Mouse (Mus musculus) cerebellum, postnatal 10 days (tissue): ENCODE data around the gene Rev3l.

Experiments used
- DNase-seq, 2 experiments: peaks; one replicate each; pipeline ENCODE4 v3.0.0; 2021; ENCODE audit warnings: mixed read lengths in 2 of 2

Rev3l gene

DNA sequence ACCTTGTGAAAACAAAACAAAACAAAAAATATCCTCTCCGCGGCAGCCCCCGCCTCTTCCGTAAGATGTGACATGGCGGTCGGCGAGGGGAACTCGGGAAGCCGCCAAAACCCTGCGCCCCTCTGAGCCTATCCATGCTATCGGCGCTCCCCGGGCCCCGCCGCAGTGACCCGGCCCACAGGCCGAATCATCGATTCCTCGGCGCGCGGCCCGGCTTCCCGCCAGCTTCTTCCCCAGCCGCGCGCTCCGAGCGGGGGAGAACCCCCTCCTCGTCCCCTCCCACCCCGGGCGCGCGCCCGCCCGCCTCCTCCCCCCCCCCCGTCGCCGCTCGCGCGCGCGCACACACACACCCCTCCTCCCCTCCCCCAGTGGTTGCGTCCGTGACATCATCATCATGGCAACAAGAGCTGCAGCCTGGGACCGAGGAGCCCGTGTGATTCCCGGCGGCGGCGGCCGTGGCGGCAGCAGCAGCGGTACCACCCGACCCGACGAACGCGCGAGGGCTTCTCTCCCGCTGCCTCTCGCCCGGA lies at the start of gene Rev3l:
TSS of gene Rev3l (plus strand) at position 383 of the 530 bp plus-strand sequence.
- DNase-seq = peak; percentile 98

DNA sequence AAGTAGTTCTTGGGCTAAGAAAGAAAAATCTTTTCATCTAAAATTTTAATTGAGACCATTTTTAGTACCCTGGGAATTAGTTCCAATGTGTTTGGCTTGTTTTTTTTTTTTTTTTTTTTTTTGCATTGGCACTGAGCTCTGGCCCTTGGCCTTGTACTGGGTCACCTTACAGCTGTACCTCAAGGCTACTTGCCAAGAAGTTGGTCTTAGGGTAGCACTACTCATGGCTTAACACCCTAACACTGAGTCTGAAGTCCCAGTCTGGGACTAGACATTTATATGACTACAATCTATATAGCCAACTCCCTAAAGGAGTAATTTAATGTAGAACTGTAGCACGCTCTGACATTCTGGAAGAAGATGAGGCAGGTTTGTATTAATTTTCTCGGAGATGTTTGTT lies 49.4 kb upstream of the Rev3l start:
- no peak for DNase-seq

DNA sequence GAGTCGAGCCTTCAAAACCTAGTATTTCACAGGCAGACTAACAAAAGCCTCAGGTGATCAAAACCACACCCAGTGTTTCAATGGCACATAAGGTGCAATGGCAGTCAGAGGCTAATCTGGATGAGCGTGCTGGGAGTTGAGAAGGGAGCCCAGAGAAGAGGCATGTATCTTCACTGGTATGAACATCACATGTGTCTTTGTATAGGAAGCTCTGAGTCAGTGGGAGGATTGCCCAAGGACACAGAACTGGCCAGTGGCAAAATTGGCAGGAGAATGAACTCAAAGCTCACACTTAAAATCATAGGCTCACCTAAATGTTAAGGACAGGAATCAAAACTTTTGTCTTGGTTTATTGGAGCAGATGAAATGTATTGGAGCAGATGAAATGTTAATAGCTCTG lies 48.4 kb upstream of the Rev3l start:
- DNase-seq = no peak

DNA sequence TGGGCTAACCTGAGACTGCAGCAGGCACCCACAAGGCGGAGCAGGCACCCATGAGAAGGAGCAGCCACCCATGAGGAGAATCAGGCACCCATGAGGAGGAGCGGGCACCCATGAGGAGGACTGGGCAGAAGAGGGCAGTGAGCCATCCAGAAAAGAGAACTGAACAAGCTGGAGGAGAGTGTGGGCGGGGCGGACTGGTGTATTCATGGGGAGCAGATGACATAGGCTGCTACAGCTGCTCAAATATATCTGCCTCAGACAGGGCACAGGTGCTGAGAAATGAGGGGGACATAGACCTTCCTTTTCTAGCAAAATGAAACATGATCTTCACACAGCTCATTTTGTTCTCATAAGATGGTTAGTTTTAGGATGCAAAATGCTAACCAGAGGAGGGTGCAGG lies 45.1 kb upstream of the Rev3l start:
- DNase-seq = no peak

DNA sequence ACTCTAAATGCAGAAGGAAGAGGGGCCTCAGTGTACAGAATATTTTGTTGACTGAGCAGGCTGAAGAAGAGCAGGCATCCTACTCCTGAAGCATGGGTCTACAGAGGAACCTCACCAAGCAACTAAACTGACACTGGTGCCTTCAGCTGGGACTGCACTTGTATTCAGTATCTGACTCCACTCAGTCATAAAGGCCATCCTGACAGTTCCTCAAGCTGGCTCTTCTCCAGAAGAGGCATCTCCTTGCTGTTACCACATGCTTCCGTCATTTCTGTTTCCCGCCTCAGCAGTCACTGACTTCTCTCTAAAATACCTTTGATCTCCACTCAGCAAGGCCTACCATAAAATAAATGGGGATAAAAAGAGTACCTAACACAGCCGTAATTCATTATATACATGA lies 44.1 kb upstream of the Rev3l start:
- DNase-seq = peak; percentile 68 to 76

DNA sequence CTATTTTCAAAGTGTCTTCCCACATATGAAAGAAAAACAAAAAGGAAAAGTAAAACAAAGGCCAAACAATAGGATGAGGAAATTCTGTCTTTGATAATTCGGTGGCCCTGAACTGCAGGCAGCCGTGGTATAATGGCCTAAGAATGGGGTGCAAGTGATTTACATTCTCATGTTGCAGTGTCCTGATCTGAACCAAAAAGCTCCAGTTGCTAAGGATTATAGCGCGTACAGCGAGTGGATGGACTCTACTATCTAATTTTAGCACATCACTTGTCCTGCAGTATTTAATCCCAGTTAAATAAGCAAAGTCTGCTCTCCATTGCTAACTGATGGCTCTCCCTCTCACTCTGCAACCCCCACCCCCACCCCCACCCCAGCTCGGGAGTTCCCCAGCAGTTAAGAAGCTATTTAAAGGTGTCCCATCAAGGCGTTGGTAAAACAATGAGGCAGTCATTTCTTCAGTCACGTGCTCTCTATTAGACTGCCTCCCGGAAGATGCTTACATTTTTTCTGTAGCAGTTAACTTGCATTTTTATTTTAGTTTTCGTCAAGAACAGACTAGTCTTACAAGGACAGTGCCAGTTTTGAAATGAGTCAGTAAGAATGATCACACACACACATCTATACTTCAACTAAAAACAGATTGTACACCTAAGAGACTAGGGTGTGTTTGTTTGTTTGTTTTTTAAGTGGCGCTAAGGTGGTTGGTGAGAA lies 40.4 kb upstream of the Rev3l start:
- DNase-seq = no peak

DNA sequence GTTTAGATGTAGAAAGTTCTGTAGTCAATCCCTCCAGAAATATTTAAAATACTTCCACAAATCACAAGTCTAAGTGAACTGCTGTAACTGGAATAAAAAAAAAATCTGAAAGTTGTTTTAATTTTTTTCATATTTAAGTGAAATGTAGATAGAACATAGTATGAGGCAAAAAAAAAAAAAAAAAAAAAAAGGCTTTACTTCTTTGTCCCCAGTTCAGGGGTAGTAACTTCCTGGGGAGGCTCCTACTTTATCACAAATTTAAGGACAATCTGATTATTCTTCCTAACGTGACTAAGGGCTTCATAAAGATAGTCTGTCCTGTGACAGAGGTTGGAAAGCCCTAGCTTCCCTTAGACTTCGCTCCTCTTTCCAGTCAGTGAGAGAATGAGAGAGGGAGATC lies 39.8 kb upstream of the Rev3l start:
- no peak for DNase-seq

DNA sequence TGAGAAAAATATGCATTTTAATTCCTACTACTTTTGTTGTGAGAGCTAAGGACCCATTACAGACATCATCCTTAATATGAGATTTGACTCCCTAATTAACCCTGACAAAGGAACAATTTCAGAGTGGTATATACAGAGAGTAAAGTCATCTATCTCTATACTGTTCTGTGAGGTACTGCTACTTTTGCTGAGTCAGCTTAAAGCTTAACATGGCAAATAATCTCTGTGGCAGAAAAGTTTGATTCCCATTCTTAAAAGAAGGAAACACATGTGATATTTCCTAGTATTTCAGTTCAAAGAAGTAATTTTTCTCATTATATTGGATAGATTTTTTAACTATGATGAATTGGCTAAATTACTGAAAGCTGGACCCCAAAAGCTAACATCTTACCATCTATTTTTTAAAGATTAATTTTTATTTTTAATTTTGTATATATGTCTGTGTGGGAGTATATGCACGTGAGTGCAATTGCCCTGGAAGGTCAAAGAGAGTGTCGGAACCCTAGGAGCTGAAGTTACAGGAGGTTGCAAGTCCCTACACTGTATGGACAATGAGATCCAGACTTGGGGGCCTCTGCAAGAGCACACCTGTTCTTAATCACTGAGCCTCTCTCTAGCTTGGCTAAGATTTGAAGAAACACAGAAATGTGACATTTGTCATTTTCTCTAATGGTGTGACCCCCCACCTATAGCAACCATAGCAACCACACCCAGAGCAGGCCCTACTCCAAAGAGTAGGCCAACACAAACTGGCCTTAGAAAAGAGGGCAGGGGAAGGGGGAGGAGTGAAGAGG lies 24.0 kb upstream of the Rev3l start:
- DNase-seq = no peak

DNA sequence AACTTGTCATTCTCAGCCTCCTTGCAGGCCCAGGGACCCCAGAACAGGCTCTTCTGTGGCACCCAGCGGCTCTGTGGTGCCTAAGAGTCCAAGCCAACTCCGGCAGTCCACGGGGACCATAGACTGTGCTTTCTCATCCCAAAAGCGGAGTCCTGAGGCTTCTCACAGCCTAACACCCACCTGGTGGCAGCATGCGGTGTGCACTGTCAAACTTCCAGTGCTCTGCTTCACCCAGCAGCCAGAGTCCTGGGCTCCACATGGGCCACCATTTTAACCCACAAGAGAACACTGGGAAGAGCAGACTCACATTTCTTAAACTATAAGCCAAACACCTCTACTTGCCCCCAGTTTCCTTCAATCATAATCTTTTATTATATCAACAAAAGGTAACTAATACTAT lies 15.0 kb upstream of the Rev3l start:
- no peak for DNase-seq

DNA sequence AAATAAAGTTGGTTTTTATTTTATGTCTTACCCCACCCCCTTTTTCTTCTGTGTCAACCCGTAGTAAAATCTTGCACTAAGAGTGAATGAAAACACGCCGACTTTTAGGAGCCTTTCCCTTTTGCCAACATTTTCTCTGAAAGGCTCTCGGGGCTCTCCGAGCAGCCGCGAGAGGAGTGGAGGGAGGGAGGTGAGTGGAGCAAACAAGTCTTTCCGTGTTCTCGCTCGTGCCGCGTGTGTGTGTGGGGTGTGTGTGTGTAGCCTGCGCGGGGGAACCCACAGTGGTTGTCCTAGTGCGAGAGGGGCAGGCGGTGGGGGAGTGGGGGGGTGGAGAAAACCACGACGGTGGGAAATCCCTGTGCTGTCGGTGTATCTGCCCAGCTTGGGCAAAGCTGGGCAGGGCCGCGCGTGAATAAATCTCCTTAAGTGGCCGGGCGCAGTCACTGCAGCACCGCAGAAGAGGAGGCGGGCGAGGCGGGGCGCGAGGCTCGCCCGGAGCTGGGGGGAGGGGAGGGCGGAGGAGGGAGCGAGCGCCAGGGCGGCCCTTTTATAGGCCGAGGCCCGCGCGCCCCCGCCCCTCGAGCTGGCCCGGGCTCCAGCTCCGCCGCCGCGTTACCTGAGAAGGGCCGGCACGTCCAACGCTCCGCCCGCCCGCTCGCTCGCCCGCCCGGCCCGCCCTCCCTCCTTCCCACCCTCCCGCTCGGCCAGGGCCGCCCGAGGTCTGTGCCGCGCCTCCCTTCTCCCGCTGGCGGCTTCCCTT lies 762 bp upstream of the Rev3l start:
- peak; percentile 98 to 99 for DNase-seq

DNA sequence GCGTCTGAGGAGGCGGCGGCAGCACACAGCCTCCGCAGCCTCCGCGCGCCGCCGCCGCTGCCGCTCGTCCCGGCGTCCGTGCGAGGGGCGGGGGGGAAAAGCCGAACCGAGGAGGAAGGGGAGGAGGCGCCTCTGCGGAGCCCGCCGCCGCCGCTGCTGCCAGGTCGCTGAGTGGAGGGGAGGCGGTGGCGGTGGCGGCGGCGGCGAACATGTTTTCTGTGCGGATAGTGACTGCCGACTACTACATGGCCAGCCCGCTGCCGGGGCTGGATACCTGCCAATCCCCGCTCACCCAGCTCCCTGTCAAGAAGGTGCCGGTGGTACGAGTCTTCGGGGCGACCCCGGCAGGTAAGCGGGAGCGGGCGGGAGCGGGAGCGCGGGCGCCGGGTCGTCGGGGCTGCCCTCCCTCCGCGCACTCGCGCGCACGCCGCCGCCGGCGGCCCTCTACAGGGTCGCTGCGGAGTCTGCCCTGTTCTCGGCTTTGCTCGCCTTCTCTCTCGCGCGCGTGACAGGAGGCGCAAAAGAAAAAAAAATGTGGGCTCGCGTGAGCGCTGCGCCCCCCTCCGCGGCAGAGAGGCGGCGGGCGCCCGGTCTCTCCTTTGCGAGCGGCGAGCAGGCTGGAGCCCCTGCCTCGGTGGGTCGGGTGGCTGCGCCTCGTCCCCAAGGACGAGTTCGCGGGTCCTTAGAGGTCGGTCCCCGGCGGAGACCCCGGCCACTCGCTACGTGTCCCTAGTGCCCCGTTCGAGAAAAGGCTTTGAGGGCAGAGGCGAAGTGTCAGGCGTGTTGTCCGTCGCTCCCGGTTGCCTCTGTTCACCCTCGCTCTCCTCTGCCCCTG lies 565 bp downstream of the Rev3l start:
- DNase-seq = peak; percentile 92

DNA sequence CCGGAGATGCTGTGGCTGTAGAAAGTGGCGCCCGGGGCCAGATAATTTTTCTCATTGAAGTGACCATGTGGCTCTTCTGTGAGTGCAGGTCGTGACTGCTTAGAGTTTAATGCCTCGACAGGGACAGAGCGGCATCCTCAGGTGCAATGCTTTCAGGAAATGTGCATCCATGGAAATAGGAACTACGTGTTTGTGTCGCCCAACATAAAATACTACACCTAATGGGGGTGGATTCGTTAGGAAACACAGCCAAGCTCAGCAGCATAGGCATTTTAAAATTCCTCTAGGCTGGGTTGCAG lies 1.1 kb downstream of the Rev3l start:
- peak in 1 of 2 experiments; percentile 86 for DNase-seq

DNA sequence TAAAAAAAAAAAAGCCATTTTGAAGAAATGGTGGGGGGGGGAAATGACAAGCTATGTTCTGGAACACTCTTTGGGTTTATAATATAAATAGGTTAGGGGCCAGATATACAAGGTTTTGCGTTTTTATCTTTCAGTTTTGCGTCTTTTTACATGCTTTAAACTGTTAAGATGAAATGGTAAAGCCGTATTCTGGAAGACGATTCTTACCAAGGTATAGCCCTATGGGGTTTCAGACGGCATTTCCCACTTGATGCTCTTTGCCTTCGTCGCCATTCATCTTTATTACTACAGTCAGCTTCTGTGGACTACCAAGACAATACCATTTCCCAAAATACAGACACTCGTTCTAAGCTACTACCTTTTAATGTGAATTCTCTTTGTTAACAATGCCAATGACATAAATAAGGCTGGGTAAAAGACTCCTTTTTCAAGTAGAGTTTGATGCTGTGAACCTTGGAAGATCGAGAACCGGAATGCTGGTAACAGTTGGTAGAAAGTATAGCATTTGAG lies 1.6 kb downstream of the Rev3l start:
- peak in 1 of 2 experiments; percentile 22 for DNase-seq

DNA sequence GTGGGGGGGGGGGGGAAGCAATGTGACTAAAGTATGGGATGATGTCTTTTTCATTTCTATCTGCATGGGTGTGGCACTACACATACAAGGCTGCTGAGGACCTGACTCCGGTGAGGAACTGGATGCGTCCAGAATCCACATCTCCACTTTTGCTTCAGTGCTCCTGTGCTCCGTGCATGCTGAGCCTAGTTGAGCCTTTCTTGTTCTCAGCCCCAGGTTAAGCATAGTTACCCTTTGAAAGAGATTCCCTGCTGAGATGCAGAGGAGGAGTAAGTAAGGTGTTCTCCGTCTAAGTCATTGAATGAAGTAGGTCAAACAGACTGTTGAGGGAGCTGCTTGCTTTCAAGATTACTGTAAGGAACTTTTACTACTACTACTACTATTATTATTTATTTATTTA lies 4.3 kb downstream of the Rev3l start:
- DNase-seq = no peak

DNA sequence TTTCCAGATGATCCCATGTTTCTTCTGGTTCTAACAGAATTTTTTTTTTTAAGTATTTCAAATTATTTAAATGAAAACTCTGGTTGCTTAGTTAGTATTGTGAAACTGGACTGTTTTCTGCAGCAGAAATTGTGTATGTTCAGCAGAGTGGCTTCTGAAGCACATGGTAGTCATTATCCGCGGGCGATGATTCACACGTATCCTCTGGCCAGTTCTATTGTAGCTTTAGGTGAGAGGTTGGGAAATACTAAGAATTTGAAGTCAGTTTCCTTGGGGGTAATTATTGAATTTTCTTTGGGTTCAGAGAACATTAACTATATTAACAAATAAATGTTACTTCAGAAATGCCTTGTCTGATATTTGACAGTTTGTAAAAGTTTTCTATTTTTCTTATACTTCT lies 10.1 kb downstream of the Rev3l start:
- DNase-seq = no peak

DNA sequence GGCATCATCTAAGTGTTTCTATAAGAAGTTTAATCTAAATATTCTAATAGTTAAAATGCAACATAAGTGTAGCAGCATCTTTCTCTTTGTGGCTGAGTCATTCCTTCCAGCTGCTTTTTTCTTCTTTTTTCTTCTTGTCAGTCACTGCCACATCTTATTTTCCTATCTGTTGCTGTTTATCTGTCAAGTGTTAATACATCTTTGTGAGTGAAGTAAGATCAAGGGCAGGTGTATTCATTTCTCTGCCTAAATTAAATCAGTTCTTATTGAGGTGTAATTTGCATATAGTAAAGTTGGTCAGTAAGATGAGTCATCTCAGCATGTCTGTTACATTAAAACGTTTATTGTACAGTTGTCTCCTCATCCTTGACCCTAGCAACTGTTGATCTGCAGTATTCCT lies 32.8 kb downstream of the Rev3l start:
- DNase-seq = no peak

DNA sequence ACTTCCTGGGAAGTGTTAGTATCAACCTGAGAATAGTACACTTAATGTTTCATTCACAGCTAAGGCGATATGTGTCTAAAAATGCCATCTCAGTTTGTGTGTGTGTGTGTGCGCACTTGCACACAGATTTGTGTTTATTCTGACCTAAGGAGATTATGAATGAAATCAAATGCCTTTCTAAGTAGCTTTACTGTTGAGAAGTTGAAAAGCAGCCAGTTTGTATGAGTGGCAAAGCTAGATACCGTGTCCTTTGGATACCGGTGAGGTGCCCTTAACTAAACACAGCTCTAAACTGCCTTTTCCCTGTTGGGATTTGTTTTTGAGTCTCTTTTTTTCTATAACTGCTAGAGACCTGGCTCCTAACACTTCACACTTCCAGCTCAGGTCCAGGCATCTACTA lies 34.8 kb downstream of the Rev3l start:
- DNase-seq = no peak

DNA sequence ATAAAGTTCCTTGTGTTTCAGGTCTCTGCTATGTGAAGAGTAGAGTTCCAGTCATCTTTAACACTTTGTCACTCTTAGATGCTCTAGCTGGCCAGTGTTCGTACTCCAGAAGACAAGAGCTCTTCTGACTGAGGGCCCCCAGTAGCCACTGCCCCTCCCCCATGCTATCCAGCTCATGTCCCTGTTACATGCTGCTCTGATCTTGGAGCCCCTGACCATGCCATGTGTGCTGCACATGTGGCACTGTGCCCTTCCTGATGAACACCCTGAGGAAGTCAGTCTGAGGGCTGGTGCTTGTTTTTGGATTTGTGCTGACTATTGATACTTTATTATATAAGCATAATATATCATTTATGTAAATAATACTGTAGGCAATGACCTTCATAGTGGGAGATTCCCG lies 40.3 kb downstream of the Rev3l start:
- peak; percentile 26 to 52 for DNase-seq

DNA sequence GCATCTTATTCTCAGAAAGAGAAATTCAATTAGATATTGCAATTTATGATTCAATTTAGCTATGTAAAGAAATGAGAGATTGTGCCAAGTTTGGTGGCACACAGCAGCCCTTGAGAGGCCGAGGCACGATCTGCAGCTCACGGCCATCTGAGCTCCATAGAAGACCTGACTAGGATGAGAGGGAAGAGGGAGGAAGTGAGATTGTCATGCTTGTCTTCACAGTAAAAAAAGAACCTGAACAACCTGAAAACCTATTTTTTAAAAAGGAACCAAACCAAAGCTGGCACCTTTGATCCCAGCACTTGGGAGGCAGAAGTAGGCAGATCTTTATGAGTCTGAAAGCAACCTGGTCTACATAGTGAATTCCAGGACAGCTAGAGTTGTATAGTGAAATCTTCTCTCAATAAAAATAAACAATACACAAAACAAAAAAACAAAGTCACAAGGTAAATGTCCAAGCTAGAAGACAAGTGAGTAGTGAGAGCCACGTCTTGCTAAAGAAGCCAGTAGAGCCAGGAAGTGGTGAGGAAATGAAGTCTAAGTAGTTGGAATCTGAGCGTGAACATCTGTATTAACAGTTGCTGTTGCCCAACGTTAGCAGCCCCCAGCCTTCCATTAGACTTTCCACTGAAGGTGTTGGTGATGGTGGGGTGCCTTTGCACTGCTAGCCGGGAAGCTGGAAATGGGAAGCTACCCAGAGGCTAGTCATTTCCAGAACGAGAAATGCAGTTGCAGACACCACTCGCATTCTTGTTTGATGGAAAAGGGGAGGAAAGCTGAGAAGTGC lies 42.2 kb downstream of the Rev3l start:
- no peak for DNase-seq

DNA sequence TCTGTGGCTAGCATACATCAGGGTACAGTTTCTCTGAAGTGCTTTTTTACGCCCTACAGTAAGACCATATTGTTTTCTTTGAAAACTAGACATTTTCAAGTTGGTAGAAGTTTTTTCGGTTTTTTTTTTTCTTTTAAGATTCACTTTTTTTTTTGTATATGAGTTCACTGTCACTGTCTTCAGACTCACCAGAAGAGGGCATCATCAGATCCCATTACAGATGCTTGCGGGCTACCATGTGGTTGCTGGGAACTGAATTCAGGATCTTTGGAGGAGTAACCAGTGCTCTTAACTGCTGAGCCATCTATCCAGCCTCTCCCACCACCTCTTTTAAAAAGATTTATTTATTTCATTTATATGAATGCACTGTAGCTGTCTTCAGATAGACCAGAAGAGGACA lies 45.0 kb downstream of the Rev3l start:
- DNase-seq = no peak

DNA sequence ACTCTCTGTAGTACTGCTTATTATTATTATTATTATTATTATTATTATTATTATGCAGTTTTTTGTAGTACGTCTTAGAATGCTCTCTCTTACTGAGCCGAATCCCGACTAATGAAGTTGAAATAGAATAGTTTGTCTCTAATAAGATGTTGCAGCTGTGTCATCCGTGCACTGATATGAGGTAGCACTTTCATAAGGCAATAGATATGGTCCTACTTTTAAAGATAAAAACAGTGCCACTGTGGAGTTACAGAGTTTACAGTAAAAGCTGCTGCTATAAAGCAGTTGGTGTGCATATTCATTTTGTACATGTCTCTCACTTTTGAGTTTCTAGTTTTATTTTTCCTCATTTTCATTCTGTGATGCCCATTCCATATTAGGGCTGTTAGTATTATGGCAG lies 46.4 kb downstream of the Rev3l start:
- no peak for DNase-seq

DNA sequence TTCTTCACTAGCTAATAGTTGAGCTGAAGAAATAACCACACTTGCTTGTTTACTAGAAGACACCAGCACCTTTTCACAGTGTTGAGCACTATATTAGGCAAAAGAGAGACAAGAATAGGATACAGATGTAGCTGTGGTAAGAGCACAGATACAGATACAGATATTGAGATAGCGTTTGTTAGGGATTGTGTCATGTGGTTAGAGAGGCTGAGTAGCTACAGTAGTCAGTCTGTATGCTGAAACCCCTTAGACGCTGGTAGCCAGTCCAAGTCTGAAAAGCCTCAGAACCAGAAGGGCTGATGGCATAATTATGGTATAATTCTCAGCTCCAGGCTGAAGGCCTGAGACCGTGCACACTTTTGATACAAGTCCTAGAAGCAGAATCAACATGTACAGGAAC lies 53.3 kb downstream of the Rev3l start:
- no peak for DNase-seq
